Mouse (Mus musculus) testis, adult 2 months (tissue): ENCODE data around the gene 2610528A11Rik.

Source experiments
- CTCF ChIP-seq: fragments of 200-500 bp; IDR thresholded peaks from 2 replicates; pipeline ENCODE4 v1.5.1; 2012; ENCODE audit warnings: low read depth, mild to moderate bottlenecking, inconsistent platforms, low read length, moderate library complexity; ENCODE audit not compliant: control insufficient read depth, insufficient read depth, insufficient replicate concordance
- POLR2A ChIP-seq: fragments of 200-500 bp; IDR thresholded peaks from 2 replicates; pipeline ENCODE4 v1.6.1; 2012; ENCODE audit warnings: low read depth, mild to moderate bottlenecking, inconsistent platforms, low read length, moderate library complexity; ENCODE audit not compliant: control insufficient read depth

DNA sequence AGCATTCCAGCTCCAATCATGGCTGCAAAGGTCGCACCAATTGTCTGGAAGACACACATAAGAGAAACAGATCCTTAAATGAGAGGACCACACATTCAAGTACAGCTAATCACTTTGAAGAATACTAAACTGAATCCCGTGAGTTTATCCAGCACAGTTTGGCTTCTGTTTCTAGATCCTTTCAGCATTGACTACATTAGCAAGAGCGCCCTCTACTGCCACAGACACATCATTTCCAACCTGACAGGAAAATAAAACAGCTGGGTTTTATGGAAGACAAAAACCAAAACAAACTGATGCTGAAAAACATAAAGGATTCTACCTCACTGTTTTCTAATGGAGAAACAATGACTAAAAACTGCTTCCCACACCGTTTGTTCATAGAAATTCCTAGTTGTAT is 13.8 kb upstream of the 2610528A11Rik start:
- TF ChIP-seq POLR2A (no peak), CTCF (no peak)
